ENCODE assay signal across 12 mouse cellular contexts in genomic region chr11:21563617-21564325, GRCm38 (mm10). TPM values are rescaled to one million over a fixed set of nuclear protein-coding genes. Genes with fewer than 3 reads are reported as not detected.
A peak's percentile ranks its signal among the peaks of the same experiment; 100 is the strongest.
DNase-seq lines count a peak whose midpoint lies in the region; ATAC-seq and TF ChIP-seq lines count a peak whose summit lies in the region.
"Had no signal": no experiment of that assay in that cellular context is flagged by ENCODE, and none has a peak within 500 bp of the region (broad histone marks: within the 10 kb centered on the region; RNA-seq: fewer than 3 reads in every experiment).

No protein-coding gene starts in this region.

- H3K4me1 ChIP-seq in kidney, embryonic 16.5 days (ENCODE audit: insufficient read depth, low read length) = peaks cover 2% of the 10 kb centered on the region; the same call in 1 of the 2 replicates
- H3K4me1 ChIP-seq in kidney, embryonic 14.5 days (ENCODE audit: control insufficient read depth, insufficient read depth, low read length) = no peaks in the 10 kb centered on the region
- peaks cover 51% of the 10 kb centered on the region for H3K4me1 ChIP-seq in heart, embryonic 15.5 days (replicated peaks)
- H3K4me1 ChIP-seq in small intestine, adult 2 months (ENCODE audit: control insufficient read depth, insufficient read depth, insufficient read length, low read length) = peaks cover 16% of the 10 kb centered on the region

- TF ChIP-seq CTCF in small intestine, adult 2 months (IDR thresholded peaks at IDR 0.05; ENCODE audit: extremely low read depth, insufficient read length, insufficient replicate concordance, low read depth, low read length) = no peak

- no peak overlapping the region for H3K9ac ChIP-seq in kidney, embryonic 16.5 days (replicated peaks; ENCODE audit: low read length)
- no peak overlapping the region for H3K9ac ChIP-seq in kidney, embryonic 14.5 days (ENCODE audit: low read depth, low read length)
- no peak overlapping the region for H3K9ac ChIP-seq in heart, embryonic 15.5 days
- H3K9ac ChIP-seq: hindbrain, embryonic 15.5 days; liver, embryonic 14.5 days; neural tube, embryonic 15.5 days had no signal

- peak; percentile 24 to 28 for DNase-seq in cerebellum, postnatal 36 days
- no peak for DNase-seq in right cerebral cortex, adult 2 months (ENCODE audit: low spot score in 2 of 2)
- no peak for DNase-seq in T-cell, adult 2 months (ENCODE audit: low spot score)
- DNase-seq: spleen, adult 18-20 months had no signal

- peaks cover 42% of the 10 kb centered on the region for H3K36me3 ChIP-seq in kidney, embryonic 16.5 days (ENCODE audit: insufficient read depth, low read length)
- peaks cover 63% of the 10 kb centered on the region for H3K36me3 ChIP-seq in kidney, embryonic 14.5 days (ENCODE audit: control insufficient read depth, insufficient read depth, low read length)
- peaks cover 49% of the 10 kb centered on the region for H3K36me3 ChIP-seq in heart, embryonic 15.5 days
- H3K36me3 ChIP-seq in small intestine, adult 2 months (ENCODE audit: control insufficient read depth, insufficient read depth, low read length) = peaks cover 48% of the 10 kb centered on the region

- 74% methylated on average over 4 of the region's 4 CpGs for WGBS in kidney, embryonic 16.5 days
- 85% methylated on average over 4 of the region's 4 CpGs for WGBS in kidney, embryonic 14.5 days
- WGBS in heart, embryonic 15.5 days = 42% methylated on average over 4 of the region's 4 CpGs
- WGBS in small intestine, adult 2 months = 61% methylated on average over 4 of the region's 4 CpGs

- H3K27ac ChIP-seq in kidney, embryonic 16.5 days (ENCODE audit: low read length) = peak overlapping the region; percentile 3; the same call in 1 of the 2 replicates
- no peak overlapping the region for H3K27ac ChIP-seq in kidney, embryonic 14.5 days (ENCODE audit: low read depth, low read length)
- H3K27ac ChIP-seq in heart, embryonic 15.5 days = peak overlapping the region; percentile 81
- H3K27ac ChIP-seq in small intestine, adult 2 months (ENCODE audit: insufficient read depth, low read depth, low read length) = peak overlapping the region; percentile 50; the same call in 1 of the 2 replicates
- H3K27ac ChIP-seq: hindbrain, embryonic 15.5 days; liver, embryonic 14.5 days; neural tube, embryonic 15.5 days had no signal

- TF ChIP-seq POLR2A in small intestine, adult 2 months (IDR thresholded peaks at IDR 0.05; ENCODE audit: low read depth, low read length) = no peak

- H3K9me3 ChIP-seq in kidney, embryonic 16.5 days (ENCODE audit: low read length) = no peaks in the 10 kb centered on the region
- no peaks in the 10 kb centered on the region for H3K9me3 ChIP-seq in kidney, embryonic 14.5 days (ENCODE audit: control insufficient read depth, low read length)
- no peaks in the 10 kb centered on the region for H3K9me3 ChIP-seq in heart, embryonic 15.5 days (replicated peaks)
- H3K9me3 ChIP-seq: hindbrain, embryonic 15.5 days; neural tube, embryonic 15.5 days had no signal

- no peaks in the 10 kb centered on the region for H3K27me3 ChIP-seq in kidney, embryonic 16.5 days (ENCODE audit: insufficient read depth, low read length)
- no peaks in the 10 kb centered on the region for H3K27me3 ChIP-seq in kidney, embryonic 14.5 days (ENCODE audit: control insufficient read depth, insufficient read depth, low read length)
- no peaks in the 10 kb centered on the region for H3K27me3 ChIP-seq in heart, embryonic 15.5 days
- no peaks in the 10 kb centered on the region for H3K27me3 ChIP-seq in small intestine, adult 2 months (ENCODE audit: control insufficient read depth, insufficient read depth, low read length)
- H3K27me3 ChIP-seq: hindbrain, embryonic 15.5 days; neural tube, embryonic 15.5 days had no signal

- H3K4me2 ChIP-seq in kidney, embryonic 16.5 days (replicated peaks; ENCODE audit: low read depth, low read length) = no peak overlapping the region
- no peak overlapping the region for H3K4me2 ChIP-seq in kidney, embryonic 14.5 days (replicated peaks; ENCODE audit: low read depth, low read length)
- H3K4me2 ChIP-seq in heart, embryonic 15.5 days = peak overlapping the region; percentile 26
- H3K4me2 ChIP-seq: hindbrain, embryonic 15.5 days; midbrain, embryonic 11.5 days; neural tube, embryonic 15.5 days had no signal

- H3K4me3 ChIP-seq in kidney, embryonic 16.5 days (ENCODE audit: low read length) = no peak overlapping the region
- no peak overlapping the region for H3K4me3 ChIP-seq in kidney, embryonic 14.5 days (ENCODE audit: low read length)
- H3K4me3 ChIP-seq in heart, embryonic 15.5 days = no peak overlapping the region
- no peak overlapping the region for H3K4me3 ChIP-seq in small intestine, adult 2 months (ENCODE audit: low read depth, low read length)
- H3K4me3 ChIP-seq: hindbrain, embryonic 15.5 days; neural tube, embryonic 15.5 days had no signal

- no peak for ATAC-seq in kidney, embryonic 16.5 days (ENCODE audit: low FRiP score, low TSS enrichment)
- ATAC-seq in kidney, embryonic 14.5 days (ENCODE audit: low FRiP score, low TSS enrichment) = no peak
- no peak; the same call in 1 of the 2 replicates for ATAC-seq in heart, embryonic 15.5 days (replicated peaks; ENCODE audit: insufficient number of reproducible peaks, insufficient read depth, low FRiP score, low read depth)

RNA-seq across cellular contexts. Expression of gene Wdpcp, which starts 8.3 kb away (rescaled TPM):
- polyA plus RNA-seq in kidney, embryonic 16.5 days (2015; fragmentation: Nextera tagmentation; extraction: Ambion mirVana) = 13.4 and 14.5 TPM in 2 replicates
- 6.7 and 11.4 TPM in 2 replicates for polyA plus RNA-seq in kidney, embryonic 14.5 days (2014; fragmentation: Nextera tagmentation; extraction: Ambion mirVana)
- 6.7 and 7.7 TPM in 2 replicates for polyA plus RNA-seq in heart, embryonic 15.5 days (2015; fragmentation: Nextera tagmentation; extraction: Ambion mirVana)
- 1.1 and 1.5 TPM in 2 replicates for polyA plus RNA-seq in small intestine, adult 2 months (2012; rRNA removed)

RNA-seq across cellular contexts. Expression of gene Mdh1, which starts 8.4 kb away (rescaled TPM):
- polyA plus RNA-seq in kidney, embryonic 16.5 days (2015; fragmentation: Nextera tagmentation; extraction: Ambion mirVana) = 810 and 870 TPM in 2 replicates
- 521 and 608 TPM in 2 replicates for polyA plus RNA-seq in kidney, embryonic 14.5 days (2014; fragmentation: Nextera tagmentation; extraction: Ambion mirVana)
- polyA plus RNA-seq in heart, embryonic 15.5 days (2015; fragmentation: Nextera tagmentation; extraction: Ambion mirVana) = 1,610 and 1,790 TPM in 2 replicates
- 91.2 and 261 TPM in 2 replicates for polyA plus RNA-seq in small intestine, adult 2 months (2012; rRNA removed)

Comparison
In these comparisons a context has a peak if more than half of its experiments do, and no peak if none do; other contexts are left out.
1. DNase-seq: peak in cerebellum, postnatal 36 days (2 of 2); none in right cerebral cortex, adult 2 months (0 of 2) and T-cell, adult 2 months (single experiment).